Mouse (Mus musculus) common myeloid progenitor, adult 5-6 weeks (primary cell): ENCODE measurements around the gene Ifna2. TPM values are rescaled to one million over a fixed set of nuclear protein-coding genes. Genes with fewer than 3 reads are reported as not detected.

Experiments used
- ATAC-seq: replicated peaks from 2 replicates; pipeline ENCODE4 v1.8.0; 2016; ENCODE audit warnings: low read depth, mild to moderate bottlenecking, moderate TSS enrichment, inconsistent platforms; ENCODE audit not compliant: poor library complexity, severe bottlenecking
- total RNA-seq: library from RNA; stranded (forward); fragments of 200-1000, 187-1606 nt; gene quantifications from 2 replicates; pipeline ENCODE4 v1.2.3, GENCODE M21; 2017

Ifna2 gene
- total RNA-seq, 1 experiment from 2014 or later: not detected

DNA sequence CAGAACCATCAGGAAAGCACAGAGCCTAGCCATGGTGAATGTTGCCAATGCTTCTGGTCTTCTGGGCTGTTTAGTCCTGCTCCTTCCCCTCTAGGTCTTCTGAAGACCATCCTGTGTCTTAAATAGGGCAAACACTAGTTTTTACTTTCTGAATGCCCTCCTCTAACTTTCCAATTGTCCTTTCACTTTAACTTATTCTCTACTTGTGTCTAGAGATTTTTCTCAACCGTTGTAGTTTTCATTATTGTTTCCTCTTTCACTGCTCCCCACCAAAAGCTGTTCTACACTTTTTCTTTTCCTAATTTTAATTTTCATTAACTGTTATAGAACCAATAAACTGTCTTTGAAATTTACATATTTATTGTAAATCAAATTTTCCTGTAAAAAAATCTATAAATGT, 6.9 kb downstream of the Ifna2 start, which contains the start of gene Ifna16:
Gene Ifna16, minus strand, starts transcription at position 101 of the 400 bp plus-strand sequence.
- no peak for ATAC-seq

DNA sequence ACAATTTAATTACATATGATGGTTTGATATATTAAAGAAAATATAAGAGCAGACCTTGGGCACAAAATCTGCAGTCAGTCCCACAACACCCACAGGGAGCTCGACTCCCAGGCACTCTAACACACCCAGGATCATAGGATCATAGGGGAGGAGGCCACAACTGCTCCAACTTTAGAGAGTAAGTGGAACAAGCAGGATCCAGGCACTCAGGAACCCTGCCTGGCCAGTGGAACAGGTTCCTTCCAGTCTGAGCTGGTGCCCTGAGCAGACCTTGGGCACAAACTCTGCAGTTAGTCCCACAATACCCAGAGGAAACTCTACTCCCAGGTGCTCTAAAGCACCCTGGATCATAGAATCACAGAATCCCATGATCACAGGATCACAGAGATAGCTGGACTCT, 28.3 kb downstream of the Ifna2 start:
- ATAC-seq: no peak

DNA sequence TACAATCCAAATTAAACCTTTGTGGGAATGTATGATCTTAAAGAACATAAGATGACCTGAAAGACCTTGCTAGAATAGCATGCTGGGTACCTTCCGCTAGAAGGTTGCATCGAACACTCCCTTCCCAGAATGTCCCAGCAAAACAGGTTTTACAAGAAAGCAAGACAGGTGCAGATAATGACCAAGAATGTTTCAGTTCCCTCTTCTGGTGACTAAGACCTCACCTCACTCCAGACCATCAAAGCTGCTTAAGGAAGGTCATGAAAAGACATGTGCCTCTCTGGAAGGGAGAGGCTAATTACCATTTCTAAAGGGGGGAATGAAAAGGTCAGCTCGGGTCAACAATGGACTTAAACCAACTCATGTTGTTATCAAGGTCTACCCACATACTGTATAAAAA, 30.1 kb downstream of the Ifna2 start:
- ATAC-seq: no peak

DNA sequence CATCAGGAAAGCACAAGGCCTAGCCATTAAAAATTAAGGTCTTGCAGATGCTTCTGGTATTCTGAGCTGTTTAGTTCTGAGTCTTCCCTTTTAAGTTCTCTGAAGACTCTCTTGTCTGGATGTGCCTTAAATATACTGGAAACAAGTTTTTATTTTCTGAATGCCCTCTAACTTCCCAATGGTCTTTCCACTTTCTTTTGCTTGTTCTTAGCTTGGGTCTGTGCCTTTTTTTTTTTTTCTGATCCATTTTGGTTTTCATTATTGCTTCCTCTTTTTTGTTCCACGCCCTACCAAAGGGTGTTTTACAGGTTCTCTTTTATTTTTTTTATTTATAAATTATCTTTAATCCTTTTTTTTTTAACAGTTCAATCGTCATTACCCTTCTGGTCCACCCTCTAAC, 39.4 kb downstream of the Ifna2 start, which contains the start of gene Ifna13:
Gene Ifna13, minus strand, starts transcription at position 101 of the 400 bp plus-strand sequence.
- no peak for ATAC-seq

DNA sequence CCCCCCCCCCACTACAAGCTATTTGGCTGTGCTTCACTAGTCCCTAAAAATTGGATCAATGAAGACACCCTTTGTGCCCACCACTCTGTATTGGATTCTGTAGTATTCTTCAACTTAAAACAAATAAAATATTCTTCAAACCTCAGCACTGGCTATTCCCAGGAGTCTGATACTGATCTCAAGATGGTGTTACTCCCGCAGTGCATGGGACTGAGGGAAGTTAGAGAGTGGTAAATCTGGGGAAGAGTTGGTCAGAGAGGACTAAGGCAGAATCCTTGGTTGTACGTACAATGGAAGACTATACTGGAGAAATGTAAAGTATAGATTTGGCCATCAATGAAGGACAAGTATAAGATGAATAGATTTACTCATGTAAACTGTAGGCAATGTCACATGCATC, 41.2 kb downstream of the Ifna2 start:
- no peak for ATAC-seq

DNA sequence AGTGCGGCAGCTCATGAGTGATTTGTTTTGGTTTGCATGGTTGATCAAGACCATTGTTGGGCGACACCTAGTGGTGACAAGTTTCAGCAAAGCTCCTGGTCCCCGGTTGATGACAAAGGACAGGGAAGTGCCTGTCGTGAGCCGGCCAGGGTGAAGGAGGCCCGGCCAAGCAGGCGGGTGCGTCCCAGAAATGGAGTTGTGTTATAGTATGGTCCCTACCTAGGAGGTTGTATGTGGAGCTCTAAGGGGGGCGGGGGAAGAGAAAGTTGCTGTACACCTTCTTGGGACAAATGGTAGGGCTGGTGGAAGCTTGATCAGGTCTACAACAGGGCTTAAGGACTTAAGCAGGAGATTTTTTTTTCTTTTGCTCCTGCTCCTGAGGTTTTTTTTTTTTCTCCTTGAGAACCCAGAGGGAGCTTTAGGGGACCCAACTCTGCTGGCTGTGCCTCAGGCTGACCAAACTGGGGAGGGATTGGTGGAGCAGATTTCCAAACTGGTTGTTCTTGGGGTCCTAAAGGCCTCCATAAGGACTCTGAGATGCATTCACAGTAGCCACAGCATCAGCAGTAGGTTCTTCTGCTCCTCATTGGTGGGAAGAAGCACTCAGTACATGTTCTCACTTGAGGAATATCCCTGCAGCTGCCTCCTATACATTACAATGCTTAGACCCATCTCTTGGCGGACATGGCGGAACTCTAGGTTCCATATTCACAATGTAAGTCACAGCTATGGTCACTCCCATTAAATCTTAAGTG, 42.5 kb downstream of the Ifna2 start:
- peak; percentile 90 for ATAC-seq

DNA sequence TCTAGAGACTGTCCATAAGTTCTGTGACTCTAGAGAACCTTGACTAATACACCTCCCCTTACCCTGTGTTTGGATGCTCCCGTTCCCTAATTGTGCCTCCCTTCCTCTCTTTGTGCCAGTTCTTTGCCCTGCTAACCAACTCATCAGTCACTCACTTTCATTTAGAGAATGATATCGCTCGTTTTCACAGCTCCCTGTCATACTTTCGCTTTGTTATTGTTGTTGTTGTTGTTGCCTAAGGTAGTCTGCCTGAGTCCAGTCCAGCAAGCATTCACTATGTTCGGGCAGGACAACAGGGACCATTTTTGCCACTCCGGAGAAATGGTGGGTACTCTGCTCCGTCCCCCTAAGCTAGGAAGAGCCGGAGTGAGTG, 43.0 kb downstream of the Ifna2 start:
- 0 out of 2 replicates have a peak, but pooled peaks have one; percentile 4 for ATAC-seq

DNA sequence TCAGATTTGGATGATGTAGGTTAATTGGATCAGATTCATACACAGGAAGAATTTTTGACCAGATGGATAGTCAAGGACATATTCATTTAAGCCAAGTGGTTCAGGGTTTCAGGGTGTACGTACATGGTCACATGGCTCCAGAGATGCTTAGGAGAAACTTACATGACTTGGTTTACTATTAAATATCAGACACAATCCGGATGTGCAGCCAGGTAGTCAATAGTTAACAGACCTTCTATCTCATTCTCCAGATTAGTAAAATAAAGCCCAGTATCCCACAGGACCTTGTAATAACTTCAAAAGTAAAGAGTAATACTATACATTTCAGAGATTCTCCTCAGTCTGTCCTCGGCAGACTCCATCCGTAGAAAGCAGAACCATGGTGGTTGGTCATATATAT, 49.4 kb downstream of the Ifna2 start, which contains the start of gene C87499:
Gene C87499, minus strand, starts transcription at position 101 of the 400 bp plus-strand sequence.
- ATAC-seq: no peak

Other genes starting within 250 kb of the Ifna2 start
- 3.6 and 4.8 TPM in 2 replicates for gene Hacd4, start 245.0 kb downstream of the Ifna2 start, total RNA-seq
- not detected in 2 replicates for gene Ifnb1, start 161.1 kb downstream of the Ifna2 start, total RNA-seq
- gene Ifna15, start 125.7 kb downstream of the Ifna2 start, total RNA-seq: not detected in 2 replicates
- not detected in 2 replicates for gene Ifna14, start 112.1 kb downstream of the Ifna2 start, total RNA-seq
- gene Ifna9, start 91.5 kb downstream of the Ifna2 start, total RNA-seq: not detected in 2 replicates
- not detected in 2 replicates for gene Ifna12, start 80.5 kb downstream of the Ifna2 start, total RNA-seq
- gene C87499, start 49.5 kb downstream of the Ifna2 start, total RNA-seq: not detected in 2 replicates
- gene Ifna13, start 39.5 kb downstream of the Ifna2 start, total RNA-seq: not detected in 2 replicates
- not detected in 2 replicates for gene Ifna16, start 7.0 kb downstream of the Ifna2 start, total RNA-seq
- not detected in 2 replicates for gene Ifnab, start 7.4 kb upstream of the Ifna2 start, total RNA-seq
- 2.9 TPM in 1 of 2 replicates, not detected in the other for gene Gm26566, start 37.9 kb upstream of the Ifna2 start, total RNA-seq
- 91.1 and 99.9 TPM in 2 replicates for gene Klhl9, start 38.6 kb upstream of the Ifna2 start, total RNA-seq
- not detected in 2 replicates for gene Gm13271, start 71.0 kb upstream of the Ifna2 start, total RNA-seq
- gene Gm13283, start 76.2 kb upstream of the Ifna2 start, total RNA-seq: not detected in 2 replicates
- not detected in 2 replicates for gene Gm13290, start 89.9 kb upstream of the Ifna2 start, total RNA-seq
- not detected in 2 replicates for gene Gm13289, start 93.0 kb upstream of the Ifna2 start, total RNA-seq
- not detected in 2 replicates for gene Gm13272, start 95.9 kb upstream of the Ifna2 start, total RNA-seq
- gene Ifnz, start 98.2 kb upstream of the Ifna2 start, total RNA-seq: not detected in 2 replicates
- not detected in 2 replicates for gene Gm13276, start 101.8 kb upstream of the Ifna2 start, total RNA-seq
- gene Gm13277, start 104.7 kb upstream of the Ifna2 start, total RNA-seq: not detected in 2 replicates
- gene Gm13278, start 107.6 kb upstream of the Ifna2 start, total RNA-seq: not detected in 2 replicates
- gene Gm13275, start 110.6 kb upstream of the Ifna2 start, total RNA-seq: not detected in 2 replicates
- gene Gm13279, start 113.5 kb upstream of the Ifna2 start, total RNA-seq: not detected in 2 replicates
- gene Gm13285, start 115.8 kb upstream of the Ifna2 start, total RNA-seq: not detected in 2 replicates
- not detected in 2 replicates for gene Gm13287, start 119.3 kb upstream of the Ifna2 start, total RNA-seq
- gene Gm13288, start 121.6 kb upstream of the Ifna2 start, total RNA-seq: not detected in 2 replicates
- not detected in 2 replicates for gene Ifna7, start 132.3 kb upstream of the Ifna2 start, total RNA-seq
- gene Ifna11, start 136.0 kb upstream of the Ifna2 start, total RNA-seq: not detected in 2 replicates
- not detected in 2 replicates for gene Ifna6, start 143.5 kb upstream of the Ifna2 start, total RNA-seq
- not detected in 2 replicates for gene Ifna5, start 151.6 kb upstream of the Ifna2 start, total RNA-seq
- gene Ifna4, start 157.9 kb upstream of the Ifna2 start, total RNA-seq: not detected in 2 replicates
- not detected in 2 replicates for gene Ifna1, start 166.2 kb upstream of the Ifna2 start, total RNA-seq
- gene Ifne, start 196.3 kb upstream of the Ifna2 start, total RNA-seq: not detected in 2 replicates